Mouse (Mus musculus) limb, embryonic 12.5 days (tissue): ENCODE data around the gene Arhgap8. TPM values are rescaled to one million over a fixed set of nuclear protein-coding genes. Genes with fewer than 3 reads are reported as not detected.
A peak's percentile ranks its signal among the peaks of the same experiment; 100 is the strongest.

ENCODE experiments used
- ATAC-seq: fragments of 200-750 bp; cut with Nextera tagmentation; 2 replicates; pipeline ENCODE4 v1.8.0; 2017; ENCODE audit warnings: low read depth, moderate TSS enrichment; ENCODE audit not compliant: insufficient number of reproducible peaks, insufficient read depth, low FRiP score, low TSS enrichment
- H3K27ac ChIP-seq: fragments of 300-500 bp; sonication (generic); 2 replicates; pipeline ENCODE4 v1.5.1; 2016; ENCODE audit warnings: mild to moderate bottlenecking, moderate library complexity
- H3K27me3 ChIP-seq: fragments of 300-500 bp; sonication (generic); 2 replicates; pipeline ENCODE4 v1.6.1; 2016; ENCODE audit warnings: mild to moderate bottlenecking, moderate library complexity
- H3K36me3 ChIP-seq: fragments of 300-500 bp; sonication (generic); 2 replicates; pipeline ENCODE4 v1.6.1; 2016; ENCODE audit warnings: mild to moderate bottlenecking, moderate library complexity
- H3K4me1 ChIP-seq: fragments of 300-500 bp; sonication (generic); replicated peaks from 2 replicates; pipeline ENCODE4 v1.6.1; 2016
- H3K4me2 ChIP-seq: fragments of 300-500 bp; sonication (generic); 2 replicates; pipeline ENCODE4 v1.6.1; 2016; ENCODE audit warnings: mild to moderate bottlenecking, moderate library complexity
- H3K4me3 ChIP-seq: fragments of 300-500 bp; sonication (generic); replicated peaks from 2 replicates; pipeline ENCODE4 v1.5.1; 2016; ENCODE audit warnings: mild to moderate bottlenecking
- H3K9ac ChIP-seq: fragments of 300-500 bp; sonication (generic); replicated peaks from 2 replicates; pipeline ENCODE4 v1.6.1; 2016; ENCODE audit warnings: mild to moderate bottlenecking, moderate library complexity
- H3K9me3 ChIP-seq: fragments of 300-500 bp; sonication (generic); 2 replicates; pipeline ENCODE4 v1.6.1; 2016; ENCODE audit warnings: mild to moderate bottlenecking, moderate library complexity
- WGBS: fragments of 180-500 bp; shearing (Covaris S2); methylation state at CpG from one replicate; pipeline ENCODE4 v1.1.7; 2016; 5-methylcytosine and 5-hydroxymethylcytosine counted together
- polyA plus RNA-seq: library from polyadenylated mRNA; unstranded; fragments of >200 nt; fragmentation: Nextera tagmentation; extraction: Ambion mirVana; gene quantifications from 2 replicates; pipeline ENCODE4 v1.2.1, GENCODE M21; 2016

Arhgap8 gene
- polyA plus RNA-seq, 1 experiment from 2014 or later: 6.4 TPM

- no peak for ATAC-seq
- Histone ChIP-seq H3K9me3 (peaks cover 8% of the 10 kb centered on the region; the same call in 1 of the 2 replicates), H3K4me1 (peaks cover 12% of the 10 kb centered on the region; the same call in 1 of the 2 replicates), H3K4me3 (no peak overlapping the region), H3K4me2 (no peak overlapping the region), H3K27ac (no peak overlapping the region), H3K9ac (no peak overlapping the region), H3K27me3 (no peaks in the 10 kb centered on the region), H3K36me3 (no peaks in the 10 kb centered on the region)
- 66% methylated on average over 11 of the region's 11 CpGs for WGBS
Measured at GRCm38 (mm10) chr15:84736346-84736993, 16.6 kb downstream of the Arhgap8 start.

GRCm38 (mm10) chr15:84736994-84737346 is 17.1 kb downstream of the Arhgap8 start:
- ATAC-seq: no peak
- H3K9ac ChIP-seq: no peak overlapping the region
- no peaks in the 10 kb centered on the region for H3K36me3 ChIP-seq
- no peak overlapping the region for H3K27ac ChIP-seq
- no peaks in the 10 kb centered on the region for H3K27me3 ChIP-seq
- H3K4me2 ChIP-seq: no peak overlapping the region
- peaks cover 8% of the 10 kb centered on the region; the same call in 1 of the 2 replicates for H3K9me3 ChIP-seq
- peaks cover 7% of the 10 kb centered on the region; the same call in 1 of the 2 replicates for H3K4me1 ChIP-seq
- WGBS: 63% methylated on average over 3 of the region's 4 CpGs
- H3K4me3 ChIP-seq: no peak overlapping the region

- Histone ChIP-seq H3K9ac (no peak overlapping the region), H3K27me3 (no peaks in the 10 kb centered on the region), H3K36me3 (no peaks in the 10 kb centered on the region), H3K4me3 (no peak overlapping the region), H3K27ac (no peak overlapping the region), H3K4me2 (no peak overlapping the region), H3K4me1 (peaks cover 7% of the 10 kb centered on the region; the same call in 1 of the 2 replicates), H3K9me3 (peaks cover 8% of the 10 kb centered on the region; the same call in 1 of the 2 replicates)
- ATAC-seq: no peak
- WGBS: 89% methylated on average over 7 of the region's 7 CpGs
Measured at GRCm38 (mm10) chr15:84738246-84738645, 18.4 kb downstream of the Arhgap8 start.

GRCm38 (mm10) chr15:84741573-84741972 is 21.7 kb downstream of the Arhgap8 start:
- WGBS: 85% methylated on average over 3 of the region's 3 CpGs

GRCm38 (mm10) chr15:84743347-84743746 is 23.5 kb downstream of the Arhgap8 start:
- Histone ChIP-seq H3K27me3 (no peaks in the 10 kb centered on the region), H3K4me3 (no peak overlapping the region), H3K36me3 (no peaks in the 10 kb centered on the region), H3K27ac (no peak overlapping the region), H3K9me3 (peaks cover 8% of the 10 kb centered on the region; the same call in 1 of the 2 replicates), H3K4me2 (no peak overlapping the region), H3K9ac (no peak overlapping the region), H3K4me1 (peaks cover 11% of the 10 kb centered on the region)
- 6% methylated on average over 3 of the region's 3 CpGs for WGBS
- no peak for ATAC-seq

More at GRCm38 (mm10) chr15:84741573-84741972, 21.7 kb downstream of the Arhgap8 start:
- Histone ChIP-seq H3K4me1 (peaks cover 14% of the 10 kb centered on the region), H3K27ac (no peak overlapping the region), H3K9ac (no peak overlapping the region), H3K9me3 (peaks cover 8% of the 10 kb centered on the region; the same call in 1 of the 2 replicates), H3K4me2 (no peak overlapping the region), H3K36me3 (no peaks in the 10 kb centered on the region), H3K27me3 (no peaks in the 10 kb centered on the region), H3K4me3 (no peak overlapping the region)
- ATAC-seq: no peak

- H3K9ac ChIP-seq: no peak overlapping the region
- H3K27ac ChIP-seq: no peak overlapping the region
- 9% methylated on average over 2 of the region's 2 CpGs for WGBS
- H3K27me3 ChIP-seq: no peaks in the 10 kb centered on the region
- 0 out of 2 replicates have a peak overlapping the region, but pooled peaks have one; percentile 8 for H3K4me2 ChIP-seq
- no peak overlapping the region for H3K4me3 ChIP-seq
- no peak for ATAC-seq
- peaks cover 4% of the 10 kb centered on the region; the same call in 1 of the 2 replicates for H3K9me3 ChIP-seq
- H3K4me1 ChIP-seq: peaks cover 11% of the 10 kb centered on the region
- no peaks in the 10 kb centered on the region for H3K36me3 ChIP-seq
Measured at GRCm38 (mm10) chr15:84744308-84744707, 24.5 kb downstream of the Arhgap8 start.

GRCm38 (mm10) chr15:84745831-84746230 is 26.0 kb downstream of the Arhgap8 start:
- no peak for ATAC-seq
- Histone ChIP-seq H3K9ac (no peak overlapping the region), H3K4me1 (peaks cover 11% of the 10 kb centered on the region), H3K9me3 (no peaks in the 10 kb centered on the region), H3K27me3 (no peaks in the 10 kb centered on the region), H3K4me3 (no peak overlapping the region), H3K36me3 (no peaks in the 10 kb centered on the region), H3K27ac (no peak overlapping the region), H3K4me2 (no peak overlapping the region)
- WGBS: 92% methylated on average over 4 of the region's 4 CpGs

- Histone ChIP-seq H3K9ac (no peak overlapping the region), H3K4me2 (no peak overlapping the region), H3K4me3 (no peak overlapping the region), H3K27me3 (peaks cover 33% of the 10 kb centered on the region), H3K4me1 (peaks cover 13% of the 10 kb centered on the region), H3K9me3 (no peaks in the 10 kb centered on the region), H3K36me3 (no peaks in the 10 kb centered on the region), H3K27ac (no peak overlapping the region)
- ATAC-seq: no peak
- WGBS: 17% methylated on average over 3 of the region's 3 CpGs
Measured at GRCm38 (mm10) chr15:84754987-84755386, 35.1 kb downstream of the Arhgap8 start.

- 3% methylated on average over 22 of the region's 22 CpGs for WGBS
- Histone ChIP-seq H3K4me3 (peak overlapping the region; percentile 32), H3K27ac (peak overlapping the region; percentile 45; the same call in 1 of the 2 replicates), H3K4me1 (peaks cover 13% of the 10 kb centered on the region), H3K9ac (peak overlapping the region; percentile 40), H3K9me3 (no peaks in the 10 kb centered on the region), H3K36me3 (no peaks in the 10 kb centered on the region), H3K27me3 (peaks cover 33% of the 10 kb centered on the region), H3K4me2 (peak overlapping the region; percentile 64)
- no peak for ATAC-seq
Measured at GRCm38 (mm10) chr15:84756426-84756825, 36.6 kb downstream of the Arhgap8 start.

GRCm38 (mm10) chr15:84758493-84758892 is 38.6 kb downstream of the Arhgap8 start:
- Histone ChIP-seq H3K9ac (no peak overlapping the region), H3K36me3 (no peaks in the 10 kb centered on the region), H3K4me1 (peaks cover 13% of the 10 kb centered on the region), H3K9me3 (no peaks in the 10 kb centered on the region), H3K4me3 (no peak overlapping the region), H3K4me2 (no peak overlapping the region), H3K27ac (no peak overlapping the region), H3K27me3 (peaks cover 33% of the 10 kb centered on the region)
- 41% methylated on average over 4 of the region's 4 CpGs for WGBS
- no peak for ATAC-seq

GRCm38 (mm10) chr15:84762712-84763422 is 43.0 kb downstream of the Arhgap8 start:
- no peaks in the 10 kb centered on the region for H3K4me1 ChIP-seq
- H3K27ac ChIP-seq: no peak overlapping the region
- ATAC-seq: no peak
- H3K36me3 ChIP-seq: no peaks in the 10 kb centered on the region
- no peak overlapping the region for H3K4me3 ChIP-seq
- no peak overlapping the region for H3K4me2 ChIP-seq
- H3K9me3 ChIP-seq: no peaks in the 10 kb centered on the region
- peaks cover 6% of the 10 kb centered on the region for H3K27me3 ChIP-seq
- WGBS: 78% methylated on average over 8 of the region's 8 CpGs
- no peak overlapping the region for H3K9ac ChIP-seq
